Mouse (Mus musculus): ENCODE data around the gene Rnf130. TPM values are rescaled to one million over a fixed set of nuclear protein-coding genes. Genes with fewer than 3 reads are reported as not detected.

The Rnf130 gene
- polyA plus RNA-seq, 1 experiment from 2014 or later: 52.6 TPM

DNA sequence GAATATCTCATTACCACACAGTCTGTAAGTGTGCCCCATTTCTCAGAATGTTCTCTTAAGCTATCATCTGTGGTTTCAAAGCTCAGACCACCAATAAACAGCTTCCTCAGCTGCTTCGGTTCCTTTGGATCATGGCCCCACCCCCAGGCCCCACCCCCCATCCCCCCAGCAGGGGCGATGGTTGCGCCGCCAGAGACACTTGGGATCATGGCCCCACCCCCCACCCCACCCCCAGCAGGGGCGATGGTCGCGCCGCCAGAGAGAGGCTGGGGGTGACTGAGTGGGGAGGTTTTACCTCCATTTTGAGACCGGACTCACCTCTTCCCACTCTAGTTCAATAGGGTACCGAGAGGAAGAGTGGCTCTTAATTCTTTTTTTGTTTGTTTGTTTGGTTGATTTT lies 102.6 kb downstream of the Rnf130 start:
- DNase-seq (ENCODE audit: low spot score): no peak
- TF ChIP-seq CTCF (IDR thresholded peaks at IDR 0.05; ENCODE audit: low read depth): no peak
- TF ChIP-seq EP300 (optimal IDR thresholded peaks at IDR 0.05): no peak
- no peaks in the 10 kb centered on the region for H3K36me3 ChIP-seq (ENCODE audit: control insufficient read depth, insufficient read depth, low read length)
- H3K27me3 ChIP-seq (ENCODE audit: control insufficient read depth, insufficient read depth, low read length): no peaks in the 10 kb centered on the region
- no peak overlapping the region for H3K4me3 ChIP-seq (ENCODE audit: low read depth, low read length)
- H3K9ac ChIP-seq (ENCODE audit: low read length): no peak overlapping the region
- no peaks in the 10 kb centered on the region for H3K9me3 ChIP-seq (ENCODE audit: control insufficient read depth, low read length)
- no peaks in the 10 kb centered on the region for H3K4me1 ChIP-seq (replicated peaks; ENCODE audit: control insufficient read depth, insufficient read depth)
- no peak overlapping the region for H3K27ac ChIP-seq (replicated peaks)
- 0 out of 2 replicates have a peak overlapping the region, but pooled peaks have one; percentile 27 for H3K4me2 ChIP-seq (replicated peaks; ENCODE audit: low read depth)
- 3% methylated on average over 10 of the region's 10 CpGs for WGBS
- no peak for ATAC-seq (ENCODE audit: low FRiP score, low TSS enrichment)

- peak within 1 kb of the TSS; percentile 91 for H3K27ac ChIP-seq (replicated peaks)
- H3K4me3 ChIP-seq (ENCODE audit: low read depth, low read length): peak within 1 kb of the TSS; percentile 86
- peak within 1 kb of the TSS; percentile 97 for H3K4me2 ChIP-seq (replicated peaks; ENCODE audit: low read depth)
- TF ChIP-seq EP300 (optimal IDR thresholded peaks at IDR 0.05) (no peak), CTCF (IDR thresholded peaks at IDR 0.05; ENCODE audit: low read depth) (peak; percentile 78)
- peak within 1 kb of the TSS; percentile 98 for H3K9ac ChIP-seq (ENCODE audit: low read length)
- ATAC-seq (ENCODE audit: low FRiP score, low TSS enrichment) (peak; percentile 95), DNase-seq (ENCODE audit: low spot score) (peak; percentile 92)
- H3K36me3 ChIP-seq (ENCODE audit: control insufficient read depth, insufficient read depth, low read length): peaks cover under 1% of the 10 kb centered on the region; the same call in 1 of the 2 replicates
- no peaks in the 10 kb centered on the region for H3K9me3 ChIP-seq (ENCODE audit: control insufficient read depth, low read length)
- H3K27me3 ChIP-seq (ENCODE audit: control insufficient read depth, insufficient read depth, low read length): no peaks in the 10 kb centered on the region
- no peaks in the 10 kb centered on the region for H3K4me1 ChIP-seq (replicated peaks; ENCODE audit: control insufficient read depth, insufficient read depth)
- under 1% methylated on average over 71 of the region's 77 CpGs for WGBS
Measured at GRCm38 (mm10) chr11:50130811-50131766, 105.9 kb downstream of the Rnf130 start, which contains the start of gene Tbc1d9b. TSS of gene Tbc1d9b (plus strand) at chr11:50131396.

DNA sequence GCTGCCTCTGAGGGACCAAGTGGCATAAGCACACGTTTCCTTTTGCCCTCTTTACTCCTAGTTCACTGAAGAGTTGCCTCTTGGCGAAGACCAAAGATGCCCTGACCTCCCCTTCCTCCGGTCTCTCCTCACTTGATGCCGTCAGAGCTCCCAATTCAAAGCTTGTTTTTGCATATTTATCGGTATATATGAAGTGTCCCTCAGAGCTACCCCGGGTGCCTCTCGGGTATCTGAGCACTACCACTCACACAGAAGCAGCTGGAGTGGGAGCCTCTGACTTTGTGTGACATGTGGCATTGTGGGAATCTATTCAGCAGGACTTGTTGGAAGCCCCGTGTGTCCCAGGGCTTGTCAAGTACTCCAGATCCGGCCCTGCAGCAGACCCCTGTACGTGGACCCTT lies 106.7 kb downstream of the Rnf130 start:
- TF ChIP-seq CTCF (IDR thresholded peaks at IDR 0.05; ENCODE audit: low read depth) (no peak), EP300 (optimal IDR thresholded peaks at IDR 0.05) (no peak)
- H3K9me3 ChIP-seq (ENCODE audit: control insufficient read depth, low read length): no peaks in the 10 kb centered on the region
- peak; percentile 23 for DNase-seq (ENCODE audit: low spot score)
- peaks cover 5% of the 10 kb centered on the region; the same call in 1 of the 2 replicates for H3K36me3 ChIP-seq (ENCODE audit: control insufficient read depth, insufficient read depth, low read length)
- H3K9ac ChIP-seq (ENCODE audit: low read length): peak overlapping the region; percentile 98
- H3K4me2 ChIP-seq (replicated peaks; ENCODE audit: low read depth): peak overlapping the region; percentile 97
- H3K27me3 ChIP-seq (ENCODE audit: control insufficient read depth, insufficient read depth, low read length): no peaks in the 10 kb centered on the region
- WGBS: 9% methylated on average over 10 of the region's 10 CpGs
- no peaks in the 10 kb centered on the region for H3K4me1 ChIP-seq (replicated peaks; ENCODE audit: control insufficient read depth, insufficient read depth)
- no peak for ATAC-seq (ENCODE audit: low FRiP score, low TSS enrichment)
- peak overlapping the region; percentile 86 for H3K4me3 ChIP-seq (ENCODE audit: low read depth, low read length)
- H3K27ac ChIP-seq (replicated peaks): peak overlapping the region; percentile 91

DNA sequence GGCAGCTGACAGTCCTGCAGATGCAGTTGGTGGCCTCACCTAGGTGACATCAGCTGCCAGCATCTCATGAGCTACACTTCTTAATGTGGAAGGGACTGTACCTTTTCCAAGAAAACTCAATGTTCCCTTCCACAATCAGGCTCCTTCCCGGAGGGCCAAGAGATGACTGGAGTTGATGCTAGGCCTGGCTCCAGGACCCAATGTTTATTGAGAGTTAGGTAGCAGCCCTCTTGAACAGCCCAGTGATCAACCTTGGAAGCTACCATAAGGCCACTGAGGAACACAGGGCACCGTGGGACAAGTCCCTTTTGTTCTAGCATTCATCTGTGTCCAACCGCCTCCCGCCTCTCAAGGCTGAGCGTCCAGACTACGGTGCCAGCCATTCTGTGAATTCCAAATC lies 107.1 kb downstream of the Rnf130 start:
- Histone ChIP-seq H3K27ac (replicated peaks) (no peak overlapping the region), H3K9ac (ENCODE audit: low read length) (peak overlapping the region; percentile 98), H3K4me3 (ENCODE audit: low read depth, low read length) (peak overlapping the region; percentile 86), H3K27me3 (ENCODE audit: control insufficient read depth, insufficient read depth, low read length) (no peaks in the 10 kb centered on the region), H3K4me2 (replicated peaks; ENCODE audit: low read depth) (peak overlapping the region; percentile 97), H3K9me3 (ENCODE audit: control insufficient read depth, low read length) (no peaks in the 10 kb centered on the region), H3K36me3 (ENCODE audit: control insufficient read depth, insufficient read depth, low read length) (peaks cover 5% of the 10 kb centered on the region; the same call in 1 of the 2 replicates), H3K4me1 (replicated peaks; ENCODE audit: control insufficient read depth, insufficient read depth) (no peaks in the 10 kb centered on the region)
- TF ChIP-seq EP300 (optimal IDR thresholded peaks at IDR 0.05) (no peak), CTCF (IDR thresholded peaks at IDR 0.05; ENCODE audit: low read depth) (no peak)
- no peak for DNase-seq (ENCODE audit: low spot score)
- no peak for ATAC-seq (ENCODE audit: low FRiP score, low TSS enrichment)
- 80% methylated on average over 6 of the region's 6 CpGs for WGBS

- Histone ChIP-seq H3K9ac (ENCODE audit: low read length) (no peak overlapping the region), H3K4me2 (replicated peaks; ENCODE audit: low read depth) (no peak overlapping the region), H3K4me3 (ENCODE audit: low read depth, low read length) (no peak overlapping the region), H3K4me1 (replicated peaks; ENCODE audit: control insufficient read depth, insufficient read depth) (no peaks in the 10 kb centered on the region), H3K27me3 (ENCODE audit: control insufficient read depth, insufficient read depth, low read length) (no peaks in the 10 kb centered on the region), H3K27ac (replicated peaks) (no peak overlapping the region), H3K36me3 (ENCODE audit: control insufficient read depth, insufficient read depth, low read length) (peaks cover 8% of the 10 kb centered on the region; the same call in 1 of the 2 replicates), H3K9me3 (ENCODE audit: control insufficient read depth, low read length) (no peaks in the 10 kb centered on the region)
- DNase-seq (ENCODE audit: low spot score) (no peak), ATAC-seq (ENCODE audit: low FRiP score, low TSS enrichment) (no peak)
- TF ChIP-seq EP300 (optimal IDR thresholded peaks at IDR 0.05): no peak
- no peak for TF ChIP-seq CTCF (IDR thresholded peaks at IDR 0.05; ENCODE audit: low read depth)
- WGBS: 60% methylated on average over 10 of the region's 10 CpGs
Measured at GRCm38 (mm10) chr11:50134136-50134859, 109.2 kb downstream of the Rnf130 start.

All from stomach, postnatal 0 days (tissue).